Mouse (Mus musculus): ENCODE data around the gene Pabpc4. TPM values are rescaled to one million over a fixed set of nuclear protein-coding genes. Genes with fewer than 3 reads are reported as not detected.
"Not testable (repeated sequence)": the region's sequence is repeated elsewhere in the genome, so short reads cannot be mapped to it uniquely, and the experiment has no call there.

Gene Pabpc4
- polyA plus RNA-seq, 1 experiment from 2014 or later, result 49.0 TPM

GRCm38 (mm10) chr4:123335244-123335643 lies 73.1 kb downstream of the Pabpc4 start:
- not testable (repeated sequence) for H3K27me3 ChIP-seq (replicated peaks); H3K4me1 ChIP-seq; H3K36me3 ChIP-seq; H3K9ac ChIP-seq; H3K27ac ChIP-seq; H3K4me2 ChIP-seq; H3K4me3 ChIP-seq (replicated peaks); ATAC-seq (ENCODE audit: insufficient read depth, low FRiP score, low read depth); H3K9me3 ChIP-seq
- WGBS, result 63% methylated on average over 10 of the region's 10 CpGs

DNA sequence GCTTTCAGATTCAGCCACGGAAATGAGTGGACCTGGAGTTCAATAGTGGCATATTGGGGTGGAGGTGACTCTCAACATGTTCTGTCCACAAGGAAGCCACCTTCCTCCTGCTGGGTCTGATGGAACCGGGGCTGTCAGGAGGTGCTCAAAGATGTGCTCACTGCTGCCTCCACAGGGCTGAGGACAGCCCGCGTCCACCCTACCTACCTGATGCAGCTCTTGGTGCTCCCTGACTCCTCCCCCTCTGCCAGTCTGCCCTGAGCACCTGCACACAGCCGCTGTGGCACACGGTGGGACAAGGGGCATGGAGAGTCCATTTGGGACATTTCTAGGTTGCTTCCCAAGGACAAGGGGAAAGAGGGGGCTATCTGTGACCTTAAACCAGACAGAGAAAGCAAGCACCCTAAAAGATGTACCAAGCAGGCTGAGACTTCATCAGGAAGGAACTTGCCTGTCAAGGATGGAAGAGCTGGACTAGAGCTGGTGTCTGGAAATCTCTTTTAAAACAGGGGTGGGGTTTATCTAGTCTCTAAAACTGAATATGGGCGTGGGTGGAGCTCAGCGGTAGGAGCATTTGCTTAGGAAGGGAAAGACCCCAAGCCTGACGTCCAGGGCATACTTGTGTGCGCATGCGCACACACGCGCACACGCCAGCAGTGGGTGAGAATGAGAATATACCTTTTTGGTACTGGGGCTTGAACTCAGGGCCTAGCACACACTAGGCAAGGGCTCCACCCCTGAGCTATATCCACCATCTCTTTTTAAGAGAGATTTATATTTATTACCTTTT lies 73.8 kb downstream of the Pabpc4 start:
- ATAC-seq (ENCODE audit: insufficient read depth, low FRiP score, low read depth), result 0 out of 2 replicates have a peak, but pooled peaks have one; percentile 37

DNA sequence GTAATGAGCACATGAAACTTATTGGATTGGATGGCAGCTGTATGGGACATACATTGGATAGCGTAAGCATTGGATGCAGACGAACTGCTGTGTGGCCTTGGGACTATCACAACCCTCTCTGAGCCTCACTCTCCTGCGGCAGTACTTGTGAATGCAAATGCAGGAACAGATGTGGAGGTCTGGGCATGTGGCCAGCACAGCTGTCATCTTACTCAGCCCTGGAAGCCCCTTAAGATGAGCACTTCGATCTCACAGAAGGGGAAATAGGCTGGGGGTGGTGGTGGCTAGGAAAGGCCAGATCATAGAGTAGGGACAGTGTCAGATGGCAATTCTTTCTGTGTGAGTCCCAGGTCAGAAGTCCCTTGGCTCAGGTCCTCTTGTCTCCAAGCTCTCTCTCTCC lies 75.5 kb downstream of the Pabpc4 start:
- WGBS, result 63% methylated on average over 4 of the region's 4 CpGs
- no peak for ATAC-seq (ENCODE audit: insufficient read depth, low FRiP score, low read depth)
- Histone ChIP-seq H3K27ac (no peak overlapping the region), H3K4me1 (peaks cover 9% of the 10 kb centered on the region), H3K4me2 (no peak overlapping the region), H3K9me3 (no peaks in the 10 kb centered on the region), H3K9ac (no peak overlapping the region), H3K36me3 (no peaks in the 10 kb centered on the region), H3K4me3 (replicated peaks) (no peak overlapping the region), H3K27me3 (replicated peaks) (peaks cover 25% of the 10 kb centered on the region)

More for the DNA sequence above, 73.8 kb downstream of the Pabpc4 start:
- H3K9me3 ChIP-seq, result no peaks in the 10 kb centered on the region
- H3K4me2 ChIP-seq, result no peak overlapping the region
- no peak overlapping the region for H3K27ac ChIP-seq
- peaks cover 10% of the 10 kb centered on the region for H3K27me3 ChIP-seq (replicated peaks)
- H3K4me1 ChIP-seq, result no peaks in the 10 kb centered on the region
- no peak overlapping the region for H3K4me3 ChIP-seq (replicated peaks)
- no peak overlapping the region for H3K9ac ChIP-seq
- H3K36me3 ChIP-seq, result no peaks in the 10 kb centered on the region
- 53% methylated on average over 14 of the region's 14 CpGs for WGBS

DNA sequence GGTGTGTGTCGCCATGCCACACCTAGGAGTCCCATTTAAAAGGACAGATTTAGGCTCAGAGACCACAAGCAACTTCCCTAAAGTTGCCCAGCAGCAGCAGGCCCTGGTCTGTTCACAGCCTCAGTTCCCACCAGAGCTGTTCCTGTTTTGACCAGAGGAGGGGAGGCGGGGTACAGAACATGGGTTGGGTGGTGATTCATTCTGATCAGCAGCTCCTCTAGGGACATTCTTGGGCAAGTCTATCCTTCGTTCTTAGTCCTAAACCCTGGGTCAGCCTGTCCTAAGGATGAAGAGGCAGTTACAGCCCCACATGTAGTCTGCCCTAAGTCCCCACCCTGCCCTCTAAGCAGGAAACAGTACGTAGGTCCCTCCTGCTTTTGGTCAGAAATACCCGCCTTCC lies 78.1 kb downstream of the Pabpc4 start:
- no peaks in the 10 kb centered on the region for H3K36me3 ChIP-seq
- 73% methylated on average over 5 of the region's 5 CpGs for WGBS
- H3K9me3 ChIP-seq, result no peaks in the 10 kb centered on the region
- no peak overlapping the region for H3K9ac ChIP-seq
- no peak overlapping the region for H3K27ac ChIP-seq
- H3K4me2 ChIP-seq, result no peak overlapping the region
- no peak for ATAC-seq (ENCODE audit: insufficient read depth, low FRiP score, low read depth)
- no peak overlapping the region for H3K4me3 ChIP-seq (replicated peaks)
- peaks cover 18% of the 10 kb centered on the region for H3K4me1 ChIP-seq
- H3K27me3 ChIP-seq (replicated peaks), result peaks cover 40% of the 10 kb centered on the region

DNA sequence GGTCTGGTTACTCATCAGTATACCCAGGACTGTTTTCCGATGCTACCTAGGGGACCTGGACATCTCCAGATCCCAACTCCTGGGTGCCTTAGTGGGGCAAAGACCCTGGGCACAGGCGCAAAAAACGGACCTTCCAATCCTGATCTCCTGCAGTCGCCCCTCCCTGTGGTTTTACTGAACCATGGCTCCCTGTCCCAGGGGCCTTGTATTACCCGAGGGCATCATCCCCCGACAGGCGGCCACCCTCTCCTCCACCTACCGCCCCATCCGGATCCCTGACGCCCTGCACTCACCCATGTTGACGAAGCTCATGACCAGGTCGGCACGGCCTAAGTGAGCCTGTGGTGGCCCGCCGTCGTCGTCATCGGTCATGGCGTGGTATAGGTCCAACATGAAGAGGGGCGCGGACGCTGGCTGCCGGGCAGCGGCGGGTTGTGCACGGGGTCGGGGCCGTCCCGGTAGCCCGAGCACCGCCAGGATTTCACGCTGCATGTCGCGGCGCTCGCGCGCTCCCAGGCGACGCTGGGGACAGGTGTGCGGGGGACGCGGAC lies 80.0 kb downstream of the Pabpc4 start:
- 2% methylated on average over 43 of the region's 43 CpGs for WGBS
- peaks cover 40% of the 10 kb centered on the region for H3K27me3 ChIP-seq (replicated peaks)
- no peak for ATAC-seq (ENCODE audit: insufficient read depth, low FRiP score, low read depth)
- H3K4me2 ChIP-seq, result peak overlapping the region; percentile 96
- H3K9me3 ChIP-seq, result no peaks in the 10 kb centered on the region
- H3K4me3 ChIP-seq (replicated peaks), result peak overlapping the region; percentile 57
- H3K36me3 ChIP-seq, result no peaks in the 10 kb centered on the region
- H3K4me1 ChIP-seq, result peaks cover 18% of the 10 kb centered on the region
- H3K9ac ChIP-seq, result peak overlapping the region; percentile 9; the same call in 1 of the 2 replicates
- no peak overlapping the region for H3K27ac ChIP-seq

- peak; percentile 86 for ATAC-seq (ENCODE audit: insufficient read depth, low FRiP score, low read depth)
- peaks cover 18% of the 10 kb centered on the region for H3K4me1 ChIP-seq
- 0 out of 2 replicates have a peak within 1 kb of the TSS, but pooled peaks have one; percentile 11 for H3K27ac ChIP-seq
- peaks cover 40% of the 10 kb centered on the region for H3K27me3 ChIP-seq (replicated peaks)
- no peaks in the 10 kb centered on the region for H3K36me3 ChIP-seq
- H3K4me2 ChIP-seq, result peak within 1 kb of the TSS; percentile 96
- H3K4me3 ChIP-seq (replicated peaks), result peak within 1 kb of the TSS; percentile 57
- H3K9ac ChIP-seq, result peak within 1 kb of the TSS; percentile 9; the same call in 1 of the 2 replicates
- under 1% methylated on average over 65 of the region's 65 CpGs for WGBS
- no peaks in the 10 kb centered on the region for H3K9me3 ChIP-seq
Measured at GRCm38 (mm10) chr4:123342642-123343470, 80.7 kb downstream of the Pabpc4 start, which contains the start of gene Bmp8a. Gene Bmp8a (minus strand): TSS chr4:123343252.

DNA sequence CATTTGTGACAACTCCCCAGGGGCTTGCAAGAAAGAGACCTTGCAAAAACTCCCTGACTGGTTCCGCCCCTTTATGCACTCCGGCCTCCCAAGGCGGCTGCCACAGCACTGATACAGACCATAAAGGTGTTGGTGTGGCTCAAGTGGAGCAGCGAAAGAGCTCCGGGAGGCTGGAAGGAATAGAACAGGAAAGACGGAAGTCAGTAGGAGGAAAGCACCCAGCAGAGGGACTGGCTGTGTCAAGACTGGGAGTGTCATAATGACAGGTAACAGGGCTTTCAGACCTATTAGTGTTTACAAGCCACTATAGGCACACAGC lies 81.3 kb downstream of the Pabpc4 start:
- H3K4me2 ChIP-seq, result peak overlapping the region; percentile 96
- H3K36me3 ChIP-seq, result no peaks in the 10 kb centered on the region
- peaks cover 40% of the 10 kb centered on the region for H3K27me3 ChIP-seq (replicated peaks)
- H3K9ac ChIP-seq, result no peak overlapping the region
- H3K27ac ChIP-seq, result 0 out of 2 replicates have a peak overlapping the region, but pooled peaks have one; percentile 11
- ATAC-seq (ENCODE audit: insufficient read depth, low FRiP score, low read depth), result peak; percentile 53
- H3K4me1 ChIP-seq, result peaks cover 18% of the 10 kb centered on the region
- peak overlapping the region; percentile 57 for H3K4me3 ChIP-seq (replicated peaks)
- WGBS, result 2% methylated on average over 6 of the region's 6 CpGs
- no peaks in the 10 kb centered on the region for H3K9me3 ChIP-seq

Other genes starting within 250 kb of the Pabpc4 start
- gene Trit1, start 245.8 kb upstream of the Pabpc4 start, polyA plus RNA-seq (2015; fragmentation: Nextera tagmentation; extraction: Ambion mirVana), result 18.3 and 20.4 TPM in 2 replicates
- 0.54 and 0.81 TPM in 2 replicates for gene Bmp8b, start 157.2 kb upstream of the Pabpc4 start, polyA plus RNA-seq (2015; fragmentation: Nextera tagmentation; extraction: Ambion mirVana)
- 0.18 and 0.30 TPM in 2 replicates for gene Oxct2b, start 146.1 kb upstream of the Pabpc4 start, polyA plus RNA-seq (2015; fragmentation: Nextera tagmentation; extraction: Ambion mirVana)
- gene Ppie, start 122.4 kb upstream of the Pabpc4 start, polyA plus RNA-seq (2015; fragmentation: Nextera tagmentation; extraction: Ambion mirVana), result 89.9 and 95.1 TPM in 2 replicates
- gene Hpcal4, start 79.1 kb upstream of the Pabpc4 start, polyA plus RNA-seq (2015; fragmentation: Nextera tagmentation; extraction: Ambion mirVana), result 3.5 and 3.6 TPM in 2 replicates
- not detected in 2 replicates for gene Nt5c1a, start 60.8 kb upstream of the Pabpc4 start, polyA plus RNA-seq (2015; fragmentation: Nextera tagmentation; extraction: Ambion mirVana)
- 14.1 and 18.9 TPM in 2 replicates for gene Heyl, start 28.8 kb upstream of the Pabpc4 start, polyA plus RNA-seq (2015; fragmentation: Nextera tagmentation; extraction: Ambion mirVana)
- gene Oxct2a, start 61.3 kb downstream of the Pabpc4 start, polyA plus RNA-seq (2015; fragmentation: Nextera tagmentation; extraction: Ambion mirVana), result not detected in 2 replicates
- 0.37 and 0.40 TPM in 2 replicates for gene Bmp8a, start 80.9 kb downstream of the Pabpc4 start, polyA plus RNA-seq (2015; fragmentation: Nextera tagmentation; extraction: Ambion mirVana)